Mouse (Mus musculus): ENCODE results near the gene Cecr2. TPM values are rescaled to one million over a fixed set of nuclear protein-coding genes. Genes with fewer than 3 reads are reported as not detected.
A peak's percentile ranks its signal among the peaks of the same experiment; 100 is the strongest.

The Cecr2 gene
- total RNA-seq, 2 experiments from 2014 or later, result 11.8 to 20.7 TPM

GRCm38 (mm10) chr6:120744266-120744665, 78.1 kb downstream of the Cecr2 start:
- no peak for ATAC-seq (replicated peaks; ENCODE audit: low FRiP score, low TSS enrichment, poor library complexity, severe bottlenecking)

- no peak for ATAC-seq (replicated peaks; ENCODE audit: low FRiP score, low TSS enrichment, poor library complexity, severe bottlenecking)
Measured at GRCm38 (mm10) chr6:120746416-120746815, 80.2 kb downstream of the Cecr2 start.

- no peak for ATAC-seq (replicated peaks; ENCODE audit: low FRiP score, low TSS enrichment, poor library complexity, severe bottlenecking)
Measured at GRCm38 (mm10) chr6:120761151-120761550, 95.0 kb downstream of the Cecr2 start.

GRCm38 (mm10) chr6:120769972-120770371, 103.8 kb downstream of the Cecr2 start:
- ATAC-seq (replicated peaks; ENCODE audit: low FRiP score, low TSS enrichment, poor library complexity, severe bottlenecking), result no peak

- ATAC-seq (replicated peaks; ENCODE audit: low FRiP score, low TSS enrichment, poor library complexity, severe bottlenecking), result no peak
Measured at GRCm38 (mm10) chr6:120771366-120771765, 105.2 kb downstream of the Cecr2 start.

GRCm38 (mm10) chr6:120772025-120772424, 105.9 kb downstream of the Cecr2 start:
- no peak for ATAC-seq (replicated peaks; ENCODE audit: low FRiP score, low TSS enrichment, poor library complexity, severe bottlenecking)

- ATAC-seq (replicated peaks; ENCODE audit: low FRiP score, low TSS enrichment, poor library complexity, severe bottlenecking), result no peak
Measured at GRCm38 (mm10) chr6:120773149-120773628, 107.0 kb downstream of the Cecr2 start, which contains the start of gene Slc25a18. Gene Slc25a18 (plus strand): TSS chr6:120773578.

- no peak for ATAC-seq (replicated peaks; ENCODE audit: low FRiP score, low TSS enrichment, poor library complexity, severe bottlenecking)
Measured at GRCm38 (mm10) chr6:120773763-120774162, 107.6 kb downstream of the Cecr2 start.

GRCm38 (mm10) chr6:120776286-120776685, 110.1 kb downstream of the Cecr2 start:
- ATAC-seq (replicated peaks; ENCODE audit: low FRiP score, low TSS enrichment, poor library complexity, severe bottlenecking), result no peak

- no peak for ATAC-seq (replicated peaks; ENCODE audit: low FRiP score, low TSS enrichment, poor library complexity, severe bottlenecking)
Measured at GRCm38 (mm10) chr6:120777533-120777932, 111.4 kb downstream of the Cecr2 start.

GRCm38 (mm10) chr6:120778226-120778625, 112.1 kb downstream of the Cecr2 start:
- no peak for ATAC-seq (replicated peaks; ENCODE audit: low FRiP score, low TSS enrichment, poor library complexity, severe bottlenecking)

- no peak for ATAC-seq (replicated peaks; ENCODE audit: low FRiP score, low TSS enrichment, poor library complexity, severe bottlenecking)
Measured at GRCm38 (mm10) chr6:120782948-120783347, 116.8 kb downstream of the Cecr2 start.

- ATAC-seq (replicated peaks; ENCODE audit: low FRiP score, low TSS enrichment, poor library complexity, severe bottlenecking), result no peak
Measured at GRCm38 (mm10) chr6:120784351-120784750, 118.2 kb downstream of the Cecr2 start.

GRCm38 (mm10) chr6:120788068-120788607, 122.0 kb downstream of the Cecr2 start:
- ATAC-seq (replicated peaks; ENCODE audit: low FRiP score, low TSS enrichment, poor library complexity, severe bottlenecking), result no peak

- ATAC-seq (replicated peaks; ENCODE audit: low FRiP score, low TSS enrichment, poor library complexity, severe bottlenecking), result no peak
Measured at GRCm38 (mm10) chr6:120788904-120789303, 122.7 kb downstream of the Cecr2 start.

GRCm38 (mm10) chr6:120790153-120790552, 124.0 kb downstream of the Cecr2 start:
- peak; percentile 64 for ATAC-seq (replicated peaks; ENCODE audit: low FRiP score, low TSS enrichment, poor library complexity, severe bottlenecking)

- no peak for ATAC-seq (replicated peaks; ENCODE audit: low FRiP score, low TSS enrichment, poor library complexity, severe bottlenecking)
Measured at GRCm38 (mm10) chr6:120790717-120791116, 124.5 kb downstream of the Cecr2 start.

- no peak for ATAC-seq (replicated peaks; ENCODE audit: low FRiP score, low TSS enrichment, poor library complexity, severe bottlenecking)
Measured at GRCm38 (mm10) chr6:120792947-120793346, 126.8 kb downstream of the Cecr2 start.

GRCm38 (mm10) chr6:120795422-120796086, 129.4 kb downstream of the Cecr2 start:
- ATAC-seq (replicated peaks; ENCODE audit: low FRiP score, low TSS enrichment, poor library complexity, severe bottlenecking), result peak; percentile 30; the same call in 1 of the 2 replicates

- no peak for ATAC-seq (replicated peaks; ENCODE audit: low FRiP score, low TSS enrichment, poor library complexity, severe bottlenecking)
Measured at GRCm38 (mm10) chr6:120796111-120796510, 129.9 kb downstream of the Cecr2 start.

GRCm38 (mm10) chr6:120798019-120798418, 131.8 kb downstream of the Cecr2 start:
- no peak for ATAC-seq (replicated peaks; ENCODE audit: low FRiP score, low TSS enrichment, poor library complexity, severe bottlenecking)
